Mouse (Mus musculus) liver, postnatal 0 days (tissue): ENCODE data around the gene 2410137M14Rik. TPM values are rescaled to one million over a fixed set of nuclear protein-coding genes. Genes with fewer than 3 reads are reported as not detected.

Source experiments
- ATAC-seq: fragments of 200-750 bp; cut with Nextera tagmentation; 2 replicates; pipeline ENCODE4 v1.8.0; 2017; ENCODE audit warnings: mild to moderate bottlenecking, moderate library complexity
- DNase-seq: peaks from one replicate; pipeline ENCODE4 v3.0.0-alpha.2; 2016
- H3K27ac ChIP-seq: fragments of 300-500 bp; sonication (generic); 2 replicates; pipeline ENCODE4 v1.5.1; 2014; ENCODE audit warnings: antibody characterized with exemption, moderate library complexity, mild to moderate bottlenecking, low read depth
- H3K27me3 ChIP-seq: fragments of 300-500 bp; sonication (generic); 2 replicates; pipeline ENCODE4 v1.6.1; 2014; ENCODE audit warnings: low read length, control low read depth, mixed read lengths; ENCODE audit not compliant: insufficient read depth
- H3K36me3 ChIP-seq: fragments of 300-500 bp; sonication (generic); replicated peaks from 2 replicates; pipeline ENCODE4 v1.6.1; 2014; ENCODE audit warnings: mild to moderate bottlenecking, control low read depth, low read length, moderate library complexity, mixed read lengths; ENCODE audit not compliant: insufficient read depth
- H3K4me1 ChIP-seq: fragments of 300-500 bp; sonication (generic); 2 replicates; pipeline ENCODE4 v1.6.1; 2014; ENCODE audit warnings: antibody characterized with exemption, mild to moderate bottlenecking, control low read depth; ENCODE audit not compliant: insufficient read depth
- H3K4me2 ChIP-seq: fragments of 300-500 bp; sonication (generic); 2 replicates; pipeline ENCODE4 v1.6.1; 2014; ENCODE audit warnings: low read depth, mild to moderate bottlenecking, low read length, moderate library complexity, mixed read lengths
- H3K4me3 ChIP-seq: fragments of 300-500 bp; sonication (generic); 2 replicates; pipeline ENCODE4 v1.5.1; 2014; ENCODE audit warnings: low read depth, low read length
- H3K9ac ChIP-seq: fragments of 300-500 bp; sonication (generic); replicated peaks from 2 replicates; pipeline ENCODE4 v1.6.1; 2014; ENCODE audit warnings: mild to moderate bottlenecking, moderate library complexity
- H3K9me3 ChIP-seq: fragments of 300-500 bp; sonication (generic); 2 replicates; pipeline ENCODE4 v1.6.1; 2016; ENCODE audit warnings: mild to moderate bottlenecking, control low read depth, low read length, mixed read lengths
- CTCF ChIP-seq: sonication (generic); IDR thresholded peaks from 2 replicates; pipeline ENCODE4 v1.5.1; 2016; ENCODE audit warnings: antibody characterized with exemption, low read depth
- EP300 ChIP-seq: IDR thresholded peaks from 2 replicates; pipeline ENCODE4 v1.6.1; 2016; ENCODE audit warnings: antibody characterized with exemption, low read depth, mild to moderate bottlenecking
- WGBS: fragments of 180-500 bp; shearing (Covaris S2); extraction: QIAGEN DNeasy Blood & Tissue Kit; methylation state at CpG from one replicate; pipeline ENCODE4 v1.1.7; 2014; ENCODE audit not compliant: insufficient replicate concordance; 5-methylcytosine and 5-hydroxymethylcytosine counted together
- polyA plus RNA-seq: library from polyadenylated mRNA; unstranded; fragments of >200 nt; fragmentation: Nextera tagmentation; extraction: Ambion mirVana; gene quantifications from 2 replicates; pipeline ENCODE4 v1.2.1, GENCODE M21; 2015

2410137M14Rik gene
- polyA plus RNA-seq, 1 experiment from 2014 or later = not detected

- Histone ChIP-seq H3K9me3 (no peaks in the 10 kb centered on the region), H3K27ac (no peak overlapping the region), H3K9ac (no peak overlapping the region), H3K4me3 (no peak overlapping the region), H3K4me2 (no peak overlapping the region), H3K27me3 (no peaks in the 10 kb centered on the region), H3K36me3 (no peaks in the 10 kb centered on the region), H3K4me1 (0 out of 2 replicates have a peak, but pooled peaks cover 3% of the 10 kb centered on the region)
- DNase-seq (no peak), ATAC-seq (no peak)
- TF ChIP-seq CTCF (no peak), EP300 (no peak)
- WGBS = 67% methylated on average over 6 of the region's 6 CpGs
These were observed 9.7 kb downstream of the 2410137M14Rik start for GRCm38 (mm10) chr17:36971172-36971850.

- Histone ChIP-seq H3K36me3 (no peaks in the 10 kb centered on the region), H3K27me3 (no peaks in the 10 kb centered on the region), H3K27ac (no peak overlapping the region; the same call in 1 of the 2 replicates), H3K4me2 (no peak overlapping the region), H3K4me1 (0 out of 2 replicates have a peak, but pooled peaks cover 3% of the 10 kb centered on the region), H3K4me3 (no peak overlapping the region), H3K9ac (no peak overlapping the region), H3K9me3 (no peaks in the 10 kb centered on the region)
- ATAC-seq (peak; percentile 85), DNase-seq (peak; percentile 21)
- no peak for TF ChIP-seq EP300
- no peak for TF ChIP-seq CTCF
- WGBS = 65% methylated on average over 14 of the region's 14 CpGs
These were observed 10.6 kb downstream of the 2410137M14Rik start for GRCm38 (mm10) chr17:36970316-36970890.

GRCm38 (mm10) chr17:36966875-36967274 lies 14.2 kb downstream of the 2410137M14Rik start:
- 43% methylated on average over 1 of the region's 1 CpGs for WGBS
- DNase-seq (no peak), ATAC-seq (no peak)
- H3K27ac ChIP-seq = no peak overlapping the region
- TF ChIP-seq CTCF = no peak
- H3K4me2 ChIP-seq = no peak overlapping the region
- no peak overlapping the region for H3K4me3 ChIP-seq
- no peaks in the 10 kb centered on the region for H3K9me3 ChIP-seq
- no peaks in the 10 kb centered on the region; the same call in 1 of the 2 replicates for H3K36me3 ChIP-seq
- 0 out of 2 replicates have a peak, but pooled peaks cover 3% of the 10 kb centered on the region for H3K4me1 ChIP-seq
- no peak overlapping the region for H3K9ac ChIP-seq
- no peaks in the 10 kb centered on the region for H3K27me3 ChIP-seq

- Histone ChIP-seq H3K4me2 (no peak overlapping the region), H3K36me3 (peaks cover 5% of the 10 kb centered on the region; the same call in 1 of the 2 replicates), H3K9me3 (no peaks in the 10 kb centered on the region), H3K27ac (no peak overlapping the region), H3K4me1 (peaks cover 13% of the 10 kb centered on the region), H3K4me3 (no peak overlapping the region), H3K27me3 (no peaks in the 10 kb centered on the region), H3K9ac (no peak overlapping the region)
- DNase-seq (no peak), ATAC-seq (no peak)
- WGBS = 54% methylated on average over 1 of the region's 1 CpGs
- TF ChIP-seq CTCF (0 out of 2 replicates have a peak, but pooled peaks have one; percentile 11), EP300 (no peak)
These were observed 19.9 kb downstream of the 2410137M14Rik start for GRCm38 (mm10) chr17:36961125-36961524.

- Histone ChIP-seq H3K9ac (peak overlapping the region; percentile 68), H3K27me3 (no peaks in the 10 kb centered on the region), H3K9me3 (no peaks in the 10 kb centered on the region), H3K4me1 (peaks cover 13% of the 10 kb centered on the region), H3K4me3 (peak overlapping the region; percentile 59), H3K27ac (peak overlapping the region; percentile 76), H3K4me2 (peak overlapping the region; percentile 78), H3K36me3 (0 out of 2 replicates have a peak, but pooled peaks cover 7% of the 10 kb centered on the region)
- 16% methylated on average over 12 of the region's 12 CpGs for WGBS
- no peak for DNase-seq
- no peak for ATAC-seq
- no peak for TF ChIP-seq CTCF
- no peak for TF ChIP-seq EP300
These were observed 22.2 kb downstream of the 2410137M14Rik start for GRCm38 (mm10) chr17:36958884-36959283.

GRCm38 (mm10) chr17:36957999-36958743 lies 22.9 kb downstream of the 2410137M14Rik start, which contains the start of the genes Znrd1 and Znrd1as:
Gene Znrd1, minus strand, starts transcription at chr17:36958559.
Gene Znrd1as, plus strand, starts transcription at chr17:36958592.
- DNase-seq (peak; percentile 94), ATAC-seq (peak; percentile 99)
- WGBS = under 1% methylated on average over 46 of the region's 46 CpGs

More at GRCm38 (mm10) chr17:36957999-36958743, 22.9 kb downstream of the 2410137M14Rik start, which contains the start of the genes Znrd1 and Znrd1as:
- Histone ChIP-seq H3K4me2 (peak within 1 kb of the TSS; percentile 78), H3K27ac (peak within 1 kb of the TSS; percentile 76), H3K36me3 (0 out of 2 replicates have a peak, but pooled peaks cover 7% of the 10 kb centered on the region), H3K4me3 (peak within 1 kb of the TSS; percentile 59), H3K9me3 (no peaks in the 10 kb centered on the region), H3K9ac (peak within 1 kb of the TSS; percentile 68), H3K27me3 (no peaks in the 10 kb centered on the region), H3K4me1 (peaks cover 13% of the 10 kb centered on the region)
- peak; percentile 64 for TF ChIP-seq EP300
- no peak for TF ChIP-seq CTCF
